8 mouse cellular contexts compared by ENCODE assay signal in genomic region chr10:128695992-128696807, GRCm38 (mm10). TPM values are rescaled to one million over a fixed set of nuclear protein-coding genes. Genes with fewer than 3 reads are reported as not detected.
DNase-seq lines count a peak whose midpoint lies in the region; ATAC-seq and TF ChIP-seq lines count a peak whose summit lies in the region.

Gene Rab5b, minus strand, starts transcription at chr10:128696264.

- WGBS in forebrain, embryonic 12.5 days, result under 1% methylated on average over 40 of the region's 40 CpGs
- under 1% methylated on average over 34 of the region's 40 CpGs for WGBS in heart, postnatal 0 days
- 1% methylated on average over 39 of the region's 40 CpGs for WGBS in liver, embryonic 16.5 days (ENCODE audit: insufficient replicate concordance)
- 1% methylated on average over 40 of the region's 40 CpGs for WGBS in neural tube, embryonic 13.5 days

- peak within 1 kb of the TSS; percentile 79 for H3K4me2 ChIP-seq in forebrain, embryonic 12.5 days
- H3K4me2 ChIP-seq in heart, postnatal 0 days (ENCODE audit: low read depth, low read length), result peak within 1 kb of the TSS; percentile 84
- H3K4me2 ChIP-seq in liver, embryonic 16.5 days (ENCODE audit: low read depth, low read length), result peak within 1 kb of the TSS; percentile 84
- H3K4me2 ChIP-seq in neural tube, embryonic 13.5 days, result peak within 1 kb of the TSS; percentile 69

- peak within 1 kb of the TSS; percentile 96 for H3K4me3 ChIP-seq in E14TG2a.4 (replicated peaks; ENCODE audit: low read length)
- peak within 1 kb of the TSS; percentile 65 for H3K4me3 ChIP-seq in forebrain, embryonic 12.5 days (replicated peaks)
- H3K4me3 ChIP-seq in heart, postnatal 0 days (ENCODE audit: low read depth, low read length), result peak within 1 kb of the TSS; percentile 76
- peak within 1 kb of the TSS; percentile 99 for H3K4me3 ChIP-seq in liver, embryonic 16.5 days (ENCODE audit: low read depth, low read length)
- H3K4me3 ChIP-seq in neural tube, embryonic 13.5 days, result peak within 1 kb of the TSS; percentile 73
- H3K4me3 ChIP-seq in testis, adult 2 months (ENCODE audit: control insufficient read depth, low read depth, low read length), result peak within 1 kb of the TSS; percentile 90

- H3K9ac ChIP-seq in forebrain, embryonic 12.5 days, result peak within 1 kb of the TSS; percentile 79
- peak within 1 kb of the TSS; percentile 86 for H3K9ac ChIP-seq in heart, postnatal 0 days (replicated peaks; ENCODE audit: low read depth, low read length)
- peak within 1 kb of the TSS; percentile 100 for H3K9ac ChIP-seq in liver, embryonic 16.5 days (ENCODE audit: low read depth, low read length)
- H3K9ac ChIP-seq in neural tube, embryonic 13.5 days, result peak within 1 kb of the TSS; percentile 90

- no peak for TF ChIP-seq CTCF in E14TG2a.4 (conservative IDR thresholded peaks at IDR 0.05; ENCODE audit: low read length)
- TF ChIP-seq CTCF in heart, postnatal 0 days (IDR thresholded peaks at IDR 0.05; ENCODE audit: low read depth), result 0 out of 2 replicates have a peak, but pooled peaks have one; percentile 10
- TF ChIP-seq CTCF in testis, adult 2 months (IDR thresholded peaks at IDR 0.05; ENCODE audit: control insufficient read depth, insufficient read depth, insufficient replicate concordance, low read depth, low read length), result no peak

- peaks cover 48% of the 10 kb centered on the region for H3K36me3 ChIP-seq in E14TG2a.4 (ENCODE audit: insufficient read depth, low read length)
- H3K36me3 ChIP-seq in forebrain, embryonic 12.5 days (replicated peaks), result peaks cover 31% of the 10 kb centered on the region
- H3K36me3 ChIP-seq in heart, postnatal 0 days (replicated peaks; ENCODE audit: control insufficient read depth, insufficient read depth, low read length), result peaks cover 18% of the 10 kb centered on the region
- H3K36me3 ChIP-seq in liver, embryonic 16.5 days (ENCODE audit: control insufficient read depth, insufficient read depth), result peaks cover 19% of the 10 kb centered on the region
- H3K36me3 ChIP-seq in neural tube, embryonic 13.5 days, result peaks cover 11% of the 10 kb centered on the region
- no peaks in the 10 kb centered on the region; the same call in none of the 2 replicates for H3K36me3 ChIP-seq in testis, adult 2 months (ENCODE audit: control insufficient read depth, insufficient read depth, low read length)

- peaks cover 81% of the 10 kb centered on the region for H3K4me1 ChIP-seq in E14TG2a.4 (replicated peaks; ENCODE audit: low read depth, low read length)
- peaks cover 16% of the 10 kb centered on the region for H3K4me1 ChIP-seq in forebrain, embryonic 12.5 days
- peaks cover 19% of the 10 kb centered on the region for H3K4me1 ChIP-seq in heart, postnatal 0 days (ENCODE audit: control insufficient read depth, insufficient read depth)
- peaks cover 25% of the 10 kb centered on the region for H3K4me1 ChIP-seq in liver, embryonic 16.5 days (ENCODE audit: control insufficient read depth, low read depth, low read length)
- peaks cover 21% of the 10 kb centered on the region for H3K4me1 ChIP-seq in neural tube, embryonic 13.5 days (replicated peaks)
- peaks cover 7% of the 10 kb centered on the region; the same call in 1 of the 2 replicates for H3K4me1 ChIP-seq in testis, adult 2 months (ENCODE audit: control insufficient read depth, insufficient read depth, low read length)

- no peaks in the 10 kb centered on the region for H3K9me3 ChIP-seq in E14TG2a.4 (ENCODE audit: low read length)
- no peaks in the 10 kb centered on the region for H3K9me3 ChIP-seq in forebrain, embryonic 12.5 days
- no peaks in the 10 kb centered on the region for H3K9me3 ChIP-seq in heart, postnatal 0 days (replicated peaks; ENCODE audit: control insufficient read depth, low read length)
- H3K9me3 ChIP-seq in liver, embryonic 16.5 days (replicated peaks; ENCODE audit: control insufficient read depth, low read length), result no peaks in the 10 kb centered on the region
- H3K9me3 ChIP-seq in neural tube, embryonic 13.5 days, result no peaks in the 10 kb centered on the region

- ATAC-seq in forebrain, embryonic 12.5 days (ENCODE audit: low FRiP score), result peak; percentile 100
- peak; percentile 98 for ATAC-seq in heart, postnatal 0 days (ENCODE audit: insufficient read depth, low read depth)
- ATAC-seq in liver, embryonic 16.5 days (ENCODE audit: low read depth), result peak; percentile 96
- peak; percentile 99 for ATAC-seq in neural tube, embryonic 13.5 days (ENCODE audit: low read depth)

- DNase-seq in c-Kit-positive CD71-positive TER-119-positive erythroid progenitor cells, embryonic 14.5 days (ENCODE audit: low spot score), result peak; percentile 99
- DNase-seq in heart, postnatal 0 days (ENCODE audit: low spot score), result peak; percentile 100
- peak; percentile 96 to 98 for DNase-seq in kidney, postnatal 4 days

- TF ChIP-seq EP300 in heart, postnatal 0 days (IDR thresholded peaks at IDR 0.05; ENCODE audit: low read depth), result peak; percentile 74

- peak within 1 kb of the TSS; percentile 98 for H3K27ac ChIP-seq in forebrain, embryonic 12.5 days
- H3K27ac ChIP-seq in heart, postnatal 0 days (ENCODE audit: low read depth), result peak within 1 kb of the TSS; percentile 95
- H3K27ac ChIP-seq in liver, embryonic 16.5 days (ENCODE audit: low read length), result peak within 1 kb of the TSS; percentile 98
- peak within 1 kb of the TSS; percentile 98 for H3K27ac ChIP-seq in neural tube, embryonic 13.5 days (replicated peaks)
- H3K27ac ChIP-seq in testis, adult 2 months (ENCODE audit: control insufficient read depth, insufficient read depth, low read depth, low read length), result peak within 1 kb of the TSS; percentile 88

- H3K27me3 ChIP-seq in E14TG2a.4 (ENCODE audit: insufficient read depth, low read length), result no peaks in the 10 kb centered on the region
- H3K27me3 ChIP-seq in forebrain, embryonic 12.5 days, result no peaks in the 10 kb centered on the region
- no peaks in the 10 kb centered on the region for H3K27me3 ChIP-seq in heart, postnatal 0 days (ENCODE audit: control insufficient read depth, insufficient read depth, low read length)
- H3K27me3 ChIP-seq in liver, embryonic 16.5 days (ENCODE audit: control insufficient read depth, insufficient read depth, low read depth, low read length), result no peaks in the 10 kb centered on the region
- H3K27me3 ChIP-seq in neural tube, embryonic 13.5 days, result no peaks in the 10 kb centered on the region
- no peaks in the 10 kb centered on the region for H3K27me3 ChIP-seq in testis, adult 2 months (ENCODE audit: control insufficient read depth, insufficient read depth, low read length)

- TF ChIP-seq POLR2A in testis, adult 2 months (IDR thresholded peaks at IDR 0.05; ENCODE audit: control insufficient read depth, low read depth, low read length), result peak; percentile 93

RNA-seq across cellular contexts. Expression of gene Rab5b, which starts in this region (rescaled TPM):
- 90.9 and 98.8 TPM in 2 replicates for polyA plus RNA-seq in forebrain, embryonic 12.5 days (2016; fragmentation: Nextera tagmentation; extraction: Ambion mirVana)
- 68.1 and 75.3 TPM in 2 replicates for total RNA-seq in heart, postnatal 0 days (2014; rRNA removed; ENCODE audit: low replicate concordance)
- polyA plus RNA-seq in heart, postnatal 0 days (2015; fragmentation: Nextera tagmentation; extraction: Ambion mirVana), result 51.2 and 54.8 TPM in 2 replicates
- 36.6 and 38.6 TPM in 2 replicates for polyA plus RNA-seq in liver, embryonic 16.5 days (2015; fragmentation: Nextera tagmentation; extraction: Ambion mirVana)
- polyA plus RNA-seq in neural tube, embryonic 13.5 days (2015; fragmentation: Nextera tagmentation; extraction: Ambion mirVana), result 103 and 104 TPM in 2 replicates
- polyA plus RNA-seq in testis, adult 2 months (2012; rRNA removed), result 27.6 and 31.1 TPM in 2 replicates

Comparison
In these comparisons a context has a peak if more than half of its experiments do, and no peak if none do; other contexts are left out.
1. Peak in every context shown above with its lines: DNase-seq, ATAC-seq, H3K4me3 ChIP-seq and H3K27ac ChIP-seq.